Mouse (Mus musculus): ENCODE measurements around the gene Slitrk1. TPM values are rescaled to one million over a fixed set of nuclear protein-coding genes. Genes with fewer than 3 reads are reported as not detected.

Slitrk1 gene
- polyA plus RNA-seq (2015; fragmentation: Nextera tagmentation; extraction: Ambion mirVana), result 1.0 and 1.2 TPM in 2 replicates

DNA sequence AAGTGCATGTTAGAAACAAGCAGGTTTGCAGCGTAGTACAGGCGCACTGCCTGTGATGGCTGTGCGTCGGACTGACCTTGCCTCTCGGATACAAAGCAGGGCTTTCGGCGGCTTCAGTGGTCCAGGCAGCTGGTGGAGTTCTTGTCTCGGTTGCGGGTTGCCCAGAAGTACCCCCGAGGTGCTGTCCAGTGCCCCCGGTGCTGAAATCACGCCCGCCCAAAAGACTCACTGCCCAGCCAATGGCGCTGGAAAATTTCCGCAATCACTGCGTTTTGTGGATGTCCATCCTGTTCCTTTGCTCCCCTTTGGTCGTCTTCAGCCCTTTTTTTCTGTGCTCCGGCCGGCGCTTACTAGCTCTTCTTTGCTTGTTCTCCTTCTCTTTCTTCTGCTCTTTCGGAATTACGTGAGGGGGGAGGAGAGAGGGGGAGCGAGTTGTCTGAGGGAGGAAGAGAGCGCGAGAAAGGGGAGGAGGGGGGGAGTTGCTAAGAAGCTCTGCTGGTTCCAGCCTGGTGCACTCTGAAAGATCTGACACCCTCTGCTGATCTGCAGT is at the start of gene Slitrk1:
TSS of gene Slitrk1 (minus strand) at position 445 of the 550 bp plus-strand sequence.
- Histone ChIP-seq H3K27me3 (ENCODE audit: insufficient read depth, low read length) (no peaks in the 10 kb centered on the region), H3K36me3 (ENCODE audit: insufficient read depth, low read length) (no peaks in the 10 kb centered on the region), H3K4me3 (replicated peaks; ENCODE audit: low read depth, low read length) (peak within 1 kb of the TSS; percentile 37), H3K4me2 (ENCODE audit: low read length) (peak within 1 kb of the TSS; percentile 60), H3K27ac (no peak within 1 kb of the TSS), H3K9me3 (replicated peaks; ENCODE audit: low read length) (no peaks in the 10 kb centered on the region), H3K9ac (ENCODE audit: low read depth, low read length) (no peak within 1 kb of the TSS), H3K4me1 (replicated peaks; ENCODE audit: insufficient read depth, low read length) (peaks cover 4% of the 10 kb centered on the region; the same call in 1 of the 2 replicates)
- no peak for TF ChIP-seq CTCF (IDR thresholded peaks at IDR 0.05; ENCODE audit: low read depth)
- ATAC-seq (replicated peaks; ENCODE audit: low FRiP score, low read depth) (no peak), DNase-seq (ENCODE audit: low spot score) (peak; percentile 46)
- WGBS, result 0% methylated on average over 25 of the region's 25 CpGs

DNA sequence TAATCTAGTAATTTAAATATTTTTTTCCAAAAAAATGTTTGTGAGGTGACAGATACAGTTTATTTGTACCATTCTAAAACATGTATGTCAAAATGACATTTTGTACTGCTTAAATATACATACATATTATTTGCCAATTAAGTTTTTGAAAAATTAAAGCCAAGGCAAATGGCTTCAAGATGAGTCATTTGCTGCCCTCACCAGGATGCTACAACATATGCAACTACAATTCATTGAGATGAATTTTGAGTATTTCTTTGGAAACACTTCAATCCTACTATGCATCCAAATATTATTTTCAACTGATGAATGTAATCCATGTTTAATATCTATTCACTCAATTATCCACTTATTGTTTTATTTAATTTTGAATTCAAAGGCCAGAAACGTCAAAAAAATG is 21.8 kb upstream of the Slitrk1 start:
- Histone ChIP-seq H3K36me3 (ENCODE audit: insufficient read depth, low read length) (no peaks in the 10 kb centered on the region), H3K4me2 (ENCODE audit: low read length) (no peak overlapping the region), H3K4me3 (replicated peaks; ENCODE audit: low read depth, low read length) (no peak overlapping the region), H3K9me3 (replicated peaks; ENCODE audit: low read length) (no peaks in the 10 kb centered on the region), H3K4me1 (replicated peaks; ENCODE audit: insufficient read depth, low read length) (no peaks in the 10 kb centered on the region), H3K27ac (no peak overlapping the region), H3K9ac (ENCODE audit: low read depth, low read length) (no peak overlapping the region), H3K27me3 (ENCODE audit: insufficient read depth, low read length) (no peaks in the 10 kb centered on the region)
- DNase-seq (ENCODE audit: low spot score) (peak; percentile 2), ATAC-seq (replicated peaks; ENCODE audit: low FRiP score, low read depth) (no peak)
- 62% methylated on average over 1 of the region's 1 CpGs for WGBS
- TF ChIP-seq CTCF (IDR thresholded peaks at IDR 0.05; ENCODE audit: low read depth), result peak; percentile 48

- no peak overlapping the region for H3K27ac ChIP-seq
- H3K4me3 ChIP-seq (replicated peaks; ENCODE audit: low read depth, low read length), result peak overlapping the region; percentile 37
- no peak overlapping the region for H3K9ac ChIP-seq (ENCODE audit: low read depth, low read length)
- no peaks in the 10 kb centered on the region for H3K27me3 ChIP-seq (ENCODE audit: insufficient read depth, low read length)
- 11% methylated on average over 16 of the region's 16 CpGs for WGBS
- H3K4me2 ChIP-seq (ENCODE audit: low read length), result peak overlapping the region; percentile 60
- H3K4me1 ChIP-seq (replicated peaks; ENCODE audit: insufficient read depth, low read length), result peaks cover 4% of the 10 kb centered on the region; the same call in 1 of the 2 replicates
- H3K9me3 ChIP-seq (replicated peaks; ENCODE audit: low read length), result no peaks in the 10 kb centered on the region
- no peaks in the 10 kb centered on the region for H3K36me3 ChIP-seq (ENCODE audit: insufficient read depth, low read length)
- ATAC-seq (replicated peaks; ENCODE audit: low FRiP score, low read depth), result no peak
- DNase-seq (ENCODE audit: low spot score), result no peak
- TF ChIP-seq CTCF (IDR thresholded peaks at IDR 0.05; ENCODE audit: low read depth), result no peak
Measured at GRCm38 (mm10) chr14:108914336-108914735, 378 bp upstream of the Slitrk1 start.

- H3K9ac ChIP-seq (ENCODE audit: low read depth, low read length), result no peak overlapping the region
- DNase-seq (ENCODE audit: low spot score) (peak; percentile 1), ATAC-seq (replicated peaks; ENCODE audit: low FRiP score, low read depth) (no peak)
- no peaks in the 10 kb centered on the region for H3K27me3 ChIP-seq (ENCODE audit: insufficient read depth, low read length)
- peak overlapping the region; percentile 60 for H3K4me2 ChIP-seq (ENCODE audit: low read length)
- WGBS, result 2% methylated on average over 21 of the region's 21 CpGs
- no peak overlapping the region for H3K27ac ChIP-seq
- H3K9me3 ChIP-seq (replicated peaks; ENCODE audit: low read length), result no peaks in the 10 kb centered on the region
- no peaks in the 10 kb centered on the region for H3K36me3 ChIP-seq (ENCODE audit: insufficient read depth, low read length)
- peaks cover 4% of the 10 kb centered on the region; the same call in 1 of the 2 replicates for H3K4me1 ChIP-seq (replicated peaks; ENCODE audit: insufficient read depth, low read length)
- TF ChIP-seq CTCF (IDR thresholded peaks at IDR 0.05; ENCODE audit: low read depth), result no peak
- H3K4me3 ChIP-seq (replicated peaks; ENCODE audit: low read depth, low read length), result peak overlapping the region; percentile 37
Measured at GRCm38 (mm10) chr14:108912876-108913490, 975 bp downstream of the Slitrk1 start.

GRCm38 (mm10) chr14:108912021-108912875 is 1.7 kb downstream of the Slitrk1 start:
- no peaks in the 10 kb centered on the region for H3K27me3 ChIP-seq (ENCODE audit: insufficient read depth, low read length)
- H3K9me3 ChIP-seq (replicated peaks; ENCODE audit: low read length), result no peaks in the 10 kb centered on the region
- H3K27ac ChIP-seq, result no peak overlapping the region
- peak; percentile 5 for DNase-seq (ENCODE audit: low spot score)
- TF ChIP-seq CTCF (IDR thresholded peaks at IDR 0.05; ENCODE audit: low read depth), result no peak
- no peak overlapping the region for H3K9ac ChIP-seq (ENCODE audit: low read depth, low read length)
- H3K4me3 ChIP-seq (replicated peaks; ENCODE audit: low read depth, low read length), result peak overlapping the region; percentile 37
- WGBS, result 4% methylated on average over 24 of the region's 24 CpGs
- peaks cover 4% of the 10 kb centered on the region; the same call in 1 of the 2 replicates for H3K4me1 ChIP-seq (replicated peaks; ENCODE audit: insufficient read depth, low read length)
- no peak for ATAC-seq (replicated peaks; ENCODE audit: low FRiP score, low read depth)
- no peaks in the 10 kb centered on the region for H3K36me3 ChIP-seq (ENCODE audit: insufficient read depth, low read length)
- peak overlapping the region; percentile 60 for H3K4me2 ChIP-seq (ENCODE audit: low read length)

Measured in kidney, postnatal 0 days (tissue).